Mouse (Mus musculus): ENCODE measurements around the gene Uggt2.

The Uggt2 gene

DNA sequence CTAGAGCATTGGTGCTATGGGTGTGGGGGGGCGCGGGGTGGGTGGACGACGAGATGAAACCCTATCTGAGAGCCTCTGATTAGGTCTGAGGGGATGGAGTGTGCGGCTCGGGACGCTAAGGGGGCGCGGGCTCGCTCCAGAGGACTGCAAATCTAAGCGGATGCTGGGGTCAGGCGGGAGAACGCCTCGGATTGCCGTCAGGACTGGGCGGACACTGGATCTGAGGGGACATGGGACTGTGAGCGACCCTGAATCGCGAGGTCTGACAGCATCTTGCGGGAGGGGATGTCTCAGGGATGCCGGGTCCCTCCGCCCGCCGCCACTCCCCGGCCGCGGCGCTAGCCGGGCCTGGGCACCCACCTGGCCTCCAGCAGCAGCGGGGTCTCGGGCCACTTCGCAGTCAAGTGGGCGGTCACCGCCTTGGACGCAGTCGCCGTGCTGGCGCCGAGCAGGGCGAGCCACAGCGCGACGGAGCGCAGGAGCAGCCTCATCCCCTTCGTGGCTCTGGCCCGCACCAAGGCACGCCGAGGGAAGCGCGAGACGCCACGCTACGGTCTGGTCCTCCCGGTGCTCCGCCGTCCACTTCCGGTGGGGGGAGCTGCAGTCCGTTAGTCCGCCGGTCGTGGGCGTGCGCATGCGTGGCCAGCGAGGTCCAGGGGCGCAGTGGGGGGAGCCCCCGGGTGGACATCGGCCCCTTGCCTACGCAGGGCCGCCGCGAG lies at the start of gene Uggt2:
Gene Uggt2, minus strand, starts transcription at position 580 of the 719 bp plus-strand sequence.
- DNase-seq (ENCODE audit: low read depth, low spot score) = no peak

DNA sequence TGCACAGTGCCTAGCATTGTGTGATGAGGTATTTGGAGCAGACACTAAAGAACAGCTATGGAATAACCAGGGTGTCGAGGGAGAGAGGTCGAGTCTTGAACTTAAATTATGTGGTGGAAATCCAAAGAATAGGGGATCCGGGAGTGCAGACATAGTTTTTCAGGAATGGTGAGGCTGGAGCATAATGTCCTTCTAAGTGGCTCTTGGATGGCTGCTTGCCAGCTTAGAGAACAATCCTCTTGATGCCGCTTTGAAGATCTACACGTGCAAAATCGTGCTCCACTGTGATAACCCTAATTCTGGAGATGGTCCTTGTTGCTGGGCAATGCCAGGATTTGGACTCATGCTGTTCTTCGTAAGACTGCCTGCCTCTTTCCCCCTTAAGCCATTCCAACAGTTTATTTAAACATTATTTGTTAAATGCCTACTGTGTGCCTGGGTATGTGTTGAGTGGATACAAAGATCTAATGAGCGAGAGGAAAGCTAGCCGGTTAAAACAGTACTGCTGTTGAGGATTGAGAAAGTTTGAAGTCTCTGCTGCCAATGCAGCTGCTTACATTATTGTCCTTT lies 40.2 kb upstream of the Uggt2 start:
- DNase-seq (ENCODE audit: low read depth, low spot score) = no peak

- peak; percentile 4 for DNase-seq (ENCODE audit: low read depth, low spot score)
Measured at GRCm38 (mm10) chr14:119138786-119139100, 39.5 kb upstream of the Uggt2 start.

GRCm38 (mm10) chr14:119137906-119138785 lies 38.9 kb upstream of the Uggt2 start, which contains the start of gene Hs6st3:
Gene Hs6st3 (plus strand): TSS chr14:119138341.
- DNase-seq (ENCODE audit: low read depth, low spot score) = no peak

GRCm38 (mm10) chr14:119137512-119137905 lies 38.3 kb upstream of the Uggt2 start:
- DNase-seq (ENCODE audit: low read depth, low spot score) = peak; percentile 2

GRCm38 (mm10) chr14:119127330-119127729 lies 28.1 kb upstream of the Uggt2 start:
- no peak for DNase-seq (ENCODE audit: low read depth, low spot score)

GRCm38 (mm10) chr14:119125840-119126239 lies 26.6 kb upstream of the Uggt2 start:
- no peak for DNase-seq (ENCODE audit: low read depth, low spot score)

GRCm38 (mm10) chr14:119124061-119124460 lies 24.8 kb upstream of the Uggt2 start:
- no peak for DNase-seq (ENCODE audit: low read depth, low spot score)

DNA sequence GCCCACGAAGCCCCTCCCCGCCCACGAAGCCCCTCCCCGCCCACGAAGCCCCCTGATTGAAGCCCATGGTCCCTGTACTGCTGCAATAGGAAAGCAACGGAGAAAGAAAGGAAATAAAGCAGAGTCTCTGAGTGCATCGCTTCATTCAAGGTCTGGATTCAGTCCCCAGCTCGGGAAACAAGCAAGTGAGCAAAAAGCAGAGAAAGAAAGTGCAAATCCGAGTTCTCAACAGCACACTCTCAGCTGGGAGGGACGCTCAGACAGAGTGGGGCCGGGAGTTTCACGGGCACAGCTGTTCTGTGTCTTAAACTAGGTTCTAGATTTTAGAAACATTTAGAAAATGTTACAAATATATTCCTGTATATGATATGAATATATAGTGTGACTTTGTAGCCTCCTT lies 24.4 kb upstream of the Uggt2 start:
- DNase-seq (ENCODE audit: low read depth, low spot score) = no peak

DNA sequence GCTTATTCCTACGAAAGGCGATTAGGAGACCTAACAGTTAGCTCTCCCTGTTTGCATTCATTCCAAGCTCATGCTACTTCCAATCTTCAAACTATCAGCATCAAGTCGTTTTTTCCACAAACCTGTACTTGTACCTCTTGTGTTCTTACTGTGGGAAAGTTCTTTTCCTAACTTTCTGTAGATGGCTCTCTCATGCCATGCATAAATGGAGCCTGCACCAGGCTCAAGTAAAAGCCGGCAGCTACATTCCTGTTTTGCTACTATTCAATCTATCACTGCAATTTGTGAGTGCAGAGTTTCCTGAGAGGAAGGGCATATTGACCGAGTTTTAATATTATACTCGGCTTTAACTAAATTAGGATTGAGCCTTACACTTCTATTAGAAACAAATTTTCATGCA lies 13.3 kb upstream of the Uggt2 start:
- no peak for DNase-seq (ENCODE audit: low read depth, low spot score)

DNA sequence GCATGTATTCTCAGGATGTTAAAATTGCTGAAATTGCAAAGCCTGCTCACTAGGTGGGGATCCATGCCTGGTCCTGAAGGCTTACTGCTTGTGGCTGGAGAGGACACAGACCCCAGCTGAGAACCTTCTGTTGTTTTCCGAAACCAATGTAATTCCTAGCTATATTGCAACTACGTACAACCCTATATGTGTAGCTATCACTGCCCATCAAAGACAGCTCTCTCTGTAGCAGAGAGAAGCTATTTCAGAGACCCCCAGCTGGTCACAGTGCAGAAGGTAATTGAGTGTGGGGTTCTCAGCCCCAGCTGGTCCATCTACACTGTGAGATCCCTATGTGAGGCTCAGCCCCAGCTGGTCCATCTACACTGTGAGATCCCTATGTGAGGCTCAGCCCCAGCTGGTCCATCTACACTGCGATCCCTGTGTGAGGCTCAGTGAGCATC lies 10.6 kb upstream of the Uggt2 start:
- no peak for DNase-seq (ENCODE audit: low read depth, low spot score)

DNA sequence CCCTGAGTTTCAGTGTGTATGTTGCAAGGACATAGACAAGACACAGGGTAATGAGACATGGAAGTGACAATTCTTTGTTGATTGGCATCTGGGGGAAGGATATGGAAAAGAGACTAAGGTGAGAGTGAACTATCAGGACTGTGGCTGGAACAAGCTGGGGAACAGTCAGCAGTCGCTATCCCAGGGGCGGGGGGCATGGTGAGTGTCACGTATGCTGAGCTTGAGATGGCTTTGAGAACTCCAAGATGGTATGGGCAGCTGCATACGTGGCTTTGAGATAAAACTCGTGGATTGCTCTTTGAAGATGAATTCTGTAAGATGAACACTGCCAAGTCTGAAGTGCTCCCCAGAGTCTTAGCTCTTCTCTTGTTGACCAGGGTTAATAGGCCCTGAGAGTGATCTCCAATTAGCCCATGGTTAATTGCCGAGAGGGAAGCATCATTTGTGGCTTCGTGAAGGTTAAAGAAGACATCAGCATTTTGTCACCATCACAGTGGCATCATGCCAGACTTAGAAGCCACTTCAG lies 9.6 kb upstream of the Uggt2 start:
- DNase-seq (ENCODE audit: low read depth, low spot score) = no peak

DNA sequence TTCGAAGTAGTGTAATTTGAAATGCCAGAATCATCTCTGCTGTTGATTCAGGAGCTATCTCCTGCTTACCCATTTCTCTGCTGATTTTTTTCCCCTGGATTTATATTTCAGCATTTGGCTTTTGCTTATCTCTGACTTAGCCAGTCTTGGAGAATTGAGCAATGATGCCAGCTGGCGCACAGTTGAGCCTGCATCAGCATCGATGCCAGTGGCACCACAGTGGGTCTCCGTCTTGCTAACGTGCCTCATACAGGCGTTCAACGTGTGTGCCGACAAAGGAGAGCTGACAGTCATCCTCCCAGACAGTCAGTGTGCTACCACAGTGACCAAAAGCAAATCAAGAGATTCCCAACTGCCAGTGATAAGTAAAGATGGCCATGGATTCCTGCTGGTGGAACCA lies 8.4 kb upstream of the Uggt2 start:
- no peak for DNase-seq (ENCODE audit: low read depth, low spot score)

DNA sequence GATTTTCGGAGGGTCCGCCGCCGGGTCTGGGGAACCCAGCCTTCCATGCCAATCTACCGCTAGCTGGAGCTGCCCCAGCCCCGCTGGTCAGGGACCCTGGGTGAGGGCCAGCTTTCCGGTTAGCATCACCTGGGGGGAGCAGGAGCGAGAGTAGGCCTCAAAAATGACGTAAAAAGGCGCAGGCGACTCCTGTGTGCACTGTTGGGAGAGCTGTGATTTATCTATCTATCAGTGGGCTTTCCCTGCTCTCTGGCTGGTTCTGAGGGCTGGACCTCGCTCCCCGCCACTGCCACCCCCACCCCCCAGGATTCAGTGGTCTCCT lies 301 bp upstream of the Uggt2 start:
- DNase-seq (ENCODE audit: low read depth, low spot score) = no peak

DNA sequence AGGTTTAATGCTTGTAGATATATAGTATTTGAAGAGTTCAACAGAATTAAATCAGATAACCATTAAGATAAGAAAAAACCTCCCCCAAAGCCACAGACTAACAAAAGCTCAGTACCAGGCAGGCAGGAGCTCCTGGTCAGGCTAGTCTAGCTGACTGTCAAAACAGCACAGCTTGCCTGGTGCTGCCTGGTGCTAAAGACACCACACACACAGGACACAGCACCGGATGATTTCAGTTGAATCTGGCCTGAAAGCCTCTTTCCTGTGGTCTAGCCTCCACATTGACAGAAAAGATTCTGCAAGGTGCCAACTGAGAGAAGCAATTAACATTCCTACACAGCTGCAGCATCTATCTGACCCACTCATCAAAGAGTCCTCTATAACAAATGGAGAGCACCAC lies 37.4 kb downstream of the Uggt2 start:
- DNase-seq (ENCODE audit: low read depth, low spot score) = no peak

- no peak for DNase-seq (ENCODE audit: low read depth, low spot score)
Measured at GRCm38 (mm10) chr14:119060682-119061081, 38.5 kb downstream of the Uggt2 start.

DNA sequence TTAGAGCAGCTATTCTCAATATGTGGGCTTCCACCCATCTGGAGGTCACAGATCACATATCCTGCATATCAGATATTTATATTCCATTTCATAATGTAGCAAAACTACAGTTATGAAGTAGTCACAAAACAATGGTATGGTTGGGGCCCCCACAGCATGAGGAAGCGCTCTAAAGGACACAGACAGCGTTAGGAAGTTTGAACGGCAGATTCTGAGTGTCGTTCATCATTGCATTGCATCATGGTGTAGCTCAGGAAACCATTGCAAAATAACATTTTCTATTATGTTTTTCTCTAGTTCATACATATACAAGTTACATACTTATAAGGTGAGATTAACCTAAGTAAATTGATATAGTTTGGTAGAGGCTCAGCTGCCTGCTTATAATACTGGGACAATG lies 42.2 kb downstream of the Uggt2 start:
- DNase-seq (ENCODE audit: low read depth, low spot score) = no peak

- DNase-seq (ENCODE audit: low read depth, low spot score) = no peak
Measured at GRCm38 (mm10) chr14:119052969-119053368, 46.3 kb downstream of the Uggt2 start.

GRCm38 (mm10) chr14:119052361-119052760 lies 46.9 kb downstream of the Uggt2 start:
- no peak for DNase-seq (ENCODE audit: low read depth, low spot score)

DNA sequence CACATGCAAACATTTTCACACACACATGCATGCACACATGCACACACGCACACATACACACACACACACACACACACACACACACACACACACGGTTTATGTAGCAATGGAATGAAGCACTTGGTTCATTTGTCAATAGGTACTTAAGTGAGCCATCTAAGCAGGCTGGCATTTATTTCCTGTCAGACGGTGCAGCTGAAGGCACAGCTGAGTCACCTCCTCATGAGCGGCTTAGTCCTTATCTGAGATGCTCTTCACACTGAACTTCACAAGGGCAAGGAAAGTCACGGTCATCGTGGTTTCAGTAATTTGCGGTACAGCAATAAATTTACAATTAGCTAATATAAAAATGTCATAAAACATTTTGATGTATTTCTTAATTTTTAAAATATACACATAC lies 55.5 kb downstream of the Uggt2 start:
- no peak for DNase-seq (ENCODE audit: low read depth, low spot score)

- no peak for DNase-seq (ENCODE audit: low read depth, low spot score)
Measured at GRCm38 (mm10) chr14:119040253-119040652, 59.0 kb downstream of the Uggt2 start.

DNA sequence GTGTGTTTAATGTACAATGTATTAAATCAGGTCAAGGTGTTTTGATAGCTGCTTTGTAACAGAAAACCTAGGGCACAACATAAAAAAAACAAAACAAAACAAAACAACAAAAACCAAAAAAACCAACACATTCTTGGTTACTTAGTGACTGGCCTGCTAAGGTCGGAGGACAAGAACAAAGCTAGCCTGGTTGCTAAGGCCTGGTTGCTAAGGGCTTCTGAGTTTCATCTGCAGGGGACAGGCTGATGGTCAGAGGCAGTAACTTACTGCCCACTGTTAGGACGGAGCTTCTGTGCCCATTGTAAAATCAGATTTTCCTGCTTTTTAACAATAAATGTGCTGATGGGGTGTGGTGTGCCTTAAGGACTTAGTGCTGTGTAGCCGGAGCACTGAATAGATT lies 61.5 kb downstream of the Uggt2 start:
- no peak for DNase-seq (ENCODE audit: low read depth, low spot score)
